Mouse (Mus musculus): ENCODE data around the gene Slc7a5. TPM values are rescaled to one million over a fixed set of nuclear protein-coding genes. Genes with fewer than 3 reads are reported as not detected.

The Slc7a5 gene
- polyA plus RNA-seq, 1 experiment from 2014 or later: 37.3 TPM

- WGBS: 83% methylated on average over 6 of the region's 6 CpGs
- Histone ChIP-seq H3K36me3 (ENCODE audit: control insufficient read depth, insufficient read depth, low read length) (peaks cover 9% of the 10 kb centered on the region), H3K4me2 (ENCODE audit: low read depth) (no peak overlapping the region), H3K27ac (ENCODE audit: low read depth, low read length) (no peak overlapping the region), H3K9me3 (ENCODE audit: control insufficient read depth, low read length) (no peaks in the 10 kb centered on the region), H3K4me3 (ENCODE audit: low read depth, low read length) (no peak overlapping the region), H3K9ac (ENCODE audit: low read length) (no peak overlapping the region), H3K27me3 (ENCODE audit: control insufficient read depth, insufficient read depth, low read length) (no peaks in the 10 kb centered on the region), H3K4me1 (ENCODE audit: control insufficient read depth, insufficient read depth, low read length) (no peaks in the 10 kb centered on the region)
- DNase-seq (ENCODE audit: low spot score) (no peak), ATAC-seq (ENCODE audit: insufficient read depth, low FRiP score, low TSS enrichment) (no peak)
Measured at GRCm38 (mm10) chr8:121885433-121885832, 22.1 kb downstream of the Slc7a5 start.

GRCm38 (mm10) chr8:121885001-121885400, 22.5 kb downstream of the Slc7a5 start:
- no peaks in the 10 kb centered on the region for H3K4me1 ChIP-seq (ENCODE audit: control insufficient read depth, insufficient read depth, low read length)
- DNase-seq (ENCODE audit: low spot score) (no peak), ATAC-seq (ENCODE audit: insufficient read depth, low FRiP score, low TSS enrichment) (no peak)
- no peak overlapping the region for H3K4me3 ChIP-seq (ENCODE audit: low read depth, low read length)
- H3K27ac ChIP-seq (ENCODE audit: low read depth, low read length): no peak overlapping the region
- no peaks in the 10 kb centered on the region for H3K9me3 ChIP-seq (ENCODE audit: control insufficient read depth, low read length)
- H3K27me3 ChIP-seq (ENCODE audit: control insufficient read depth, insufficient read depth, low read length): no peaks in the 10 kb centered on the region
- no peak overlapping the region for H3K4me2 ChIP-seq (ENCODE audit: low read depth)
- 94% methylated on average over 9 of the region's 9 CpGs for WGBS
- H3K36me3 ChIP-seq (ENCODE audit: control insufficient read depth, insufficient read depth, low read length): peaks cover 11% of the 10 kb centered on the region
- no peak overlapping the region for H3K9ac ChIP-seq (ENCODE audit: low read length)

GRCm38 (mm10) chr8:121884181-121884580, 23.3 kb downstream of the Slc7a5 start:
- Histone ChIP-seq H3K4me1 (ENCODE audit: control insufficient read depth, insufficient read depth, low read length) (no peaks in the 10 kb centered on the region), H3K27ac (ENCODE audit: low read depth, low read length) (no peak overlapping the region), H3K9me3 (ENCODE audit: control insufficient read depth, low read length) (no peaks in the 10 kb centered on the region), H3K36me3 (ENCODE audit: control insufficient read depth, insufficient read depth, low read length) (peaks cover 11% of the 10 kb centered on the region), H3K4me2 (ENCODE audit: low read depth) (no peak overlapping the region), H3K27me3 (ENCODE audit: control insufficient read depth, insufficient read depth, low read length) (no peaks in the 10 kb centered on the region), H3K9ac (ENCODE audit: low read length) (no peak overlapping the region), H3K4me3 (ENCODE audit: low read depth, low read length) (no peak overlapping the region)
- DNase-seq (ENCODE audit: low spot score) (no peak), ATAC-seq (ENCODE audit: insufficient read depth, low FRiP score, low TSS enrichment) (no peak)
- 95% methylated on average over 3 of the region's 3 CpGs for WGBS

- 79% methylated on average over 5 of the region's 5 CpGs for WGBS
- ATAC-seq (ENCODE audit: insufficient read depth, low FRiP score, low TSS enrichment) (no peak), DNase-seq (ENCODE audit: low spot score) (no peak)
- no peaks in the 10 kb centered on the region for H3K4me1 ChIP-seq (ENCODE audit: control insufficient read depth, insufficient read depth, low read length)
- no peaks in the 10 kb centered on the region for H3K27me3 ChIP-seq (ENCODE audit: control insufficient read depth, insufficient read depth, low read length)
- no peak overlapping the region for H3K4me3 ChIP-seq (ENCODE audit: low read depth, low read length)
- no peak overlapping the region for H3K9ac ChIP-seq (ENCODE audit: low read length)
- H3K4me2 ChIP-seq (ENCODE audit: low read depth): no peak overlapping the region
- no peak overlapping the region for H3K27ac ChIP-seq (ENCODE audit: low read depth, low read length)
- H3K36me3 ChIP-seq (ENCODE audit: control insufficient read depth, insufficient read depth, low read length): peaks cover 11% of the 10 kb centered on the region
- H3K9me3 ChIP-seq (ENCODE audit: control insufficient read depth, low read length): no peaks in the 10 kb centered on the region
Measured at GRCm38 (mm10) chr8:121881921-121882320, 25.6 kb downstream of the Slc7a5 start.

GRCm38 (mm10) chr8:121880818-121881217, 26.7 kb downstream of the Slc7a5 start:
- WGBS: 78% methylated on average over 1 of the region's 1 CpGs
- H3K9me3 ChIP-seq (ENCODE audit: control insufficient read depth, low read length): no peaks in the 10 kb centered on the region
- H3K4me2 ChIP-seq (ENCODE audit: low read depth): no peak overlapping the region
- peaks cover 9% of the 10 kb centered on the region for H3K36me3 ChIP-seq (ENCODE audit: control insufficient read depth, insufficient read depth, low read length)
- no peaks in the 10 kb centered on the region for H3K4me1 ChIP-seq (ENCODE audit: control insufficient read depth, insufficient read depth, low read length)
- no peak overlapping the region for H3K9ac ChIP-seq (ENCODE audit: low read length)
- DNase-seq (ENCODE audit: low spot score) (no peak), ATAC-seq (ENCODE audit: insufficient read depth, low FRiP score, low TSS enrichment) (no peak)
- H3K27me3 ChIP-seq (ENCODE audit: control insufficient read depth, insufficient read depth, low read length): no peaks in the 10 kb centered on the region
- no peak overlapping the region for H3K27ac ChIP-seq (ENCODE audit: low read depth, low read length)
- no peak overlapping the region for H3K4me3 ChIP-seq (ENCODE audit: low read depth, low read length)

- WGBS: 88% methylated on average over 3 of the region's 3 CpGs
Measured at GRCm38 (mm10) chr8:121879712-121880111, 27.8 kb downstream of the Slc7a5 start.

GRCm38 (mm10) chr8:121877828-121878480, 29.5 kb downstream of the Slc7a5 start:
- Histone ChIP-seq H3K4me1 (ENCODE audit: control insufficient read depth, insufficient read depth, low read length) (no peaks in the 10 kb centered on the region; the same call in 1 of the 2 replicates), H3K27me3 (ENCODE audit: control insufficient read depth, insufficient read depth, low read length) (no peaks in the 10 kb centered on the region), H3K9ac (ENCODE audit: low read length) (no peak overlapping the region), H3K9me3 (ENCODE audit: control insufficient read depth, low read length) (no peaks in the 10 kb centered on the region), H3K4me3 (ENCODE audit: low read depth, low read length) (no peak overlapping the region), H3K27ac (ENCODE audit: low read depth, low read length) (no peak overlapping the region), H3K4me2 (ENCODE audit: low read depth) (no peak overlapping the region), H3K36me3 (ENCODE audit: control insufficient read depth, insufficient read depth, low read length) (0 out of 2 replicates have a peak, but pooled peaks cover 2% of the 10 kb centered on the region)
- ATAC-seq (ENCODE audit: insufficient read depth, low FRiP score, low TSS enrichment): no peak
- no peak for DNase-seq (ENCODE audit: low spot score)
- 89% methylated on average over 7 of the region's 7 CpGs for WGBS

More at GRCm38 (mm10) chr8:121879712-121880111, 27.8 kb downstream of the Slc7a5 start:
- Histone ChIP-seq H3K36me3 (ENCODE audit: control insufficient read depth, insufficient read depth, low read length) (peaks cover 7% of the 10 kb centered on the region), H3K9ac (ENCODE audit: low read length) (no peak overlapping the region), H3K4me2 (ENCODE audit: low read depth) (no peak overlapping the region), H3K27ac (ENCODE audit: low read depth, low read length) (no peak overlapping the region), H3K4me1 (ENCODE audit: control insufficient read depth, insufficient read depth, low read length) (no peaks in the 10 kb centered on the region), H3K9me3 (ENCODE audit: control insufficient read depth, low read length) (no peaks in the 10 kb centered on the region), H3K4me3 (ENCODE audit: low read depth, low read length) (no peak overlapping the region), H3K27me3 (ENCODE audit: control insufficient read depth, insufficient read depth, low read length) (no peaks in the 10 kb centered on the region)
- DNase-seq (ENCODE audit: low spot score) (no peak), ATAC-seq (ENCODE audit: insufficient read depth, low FRiP score, low TSS enrichment) (no peak)

GRCm38 (mm10) chr8:121877212-121877611, 30.3 kb downstream of the Slc7a5 start:
- peaks cover 3% of the 10 kb centered on the region; the same call in 1 of the 2 replicates for H3K4me1 ChIP-seq (ENCODE audit: control insufficient read depth, insufficient read depth, low read length)
- no peak overlapping the region for H3K27ac ChIP-seq (ENCODE audit: low read depth, low read length)
- no peaks in the 10 kb centered on the region for H3K27me3 ChIP-seq (ENCODE audit: control insufficient read depth, insufficient read depth, low read length)
- 74% methylated on average over 5 of the region's 5 CpGs for WGBS
- no peaks in the 10 kb centered on the region for H3K9me3 ChIP-seq (ENCODE audit: control insufficient read depth, low read length)
- 0 out of 2 replicates have a peak, but pooled peaks cover 2% of the 10 kb centered on the region for H3K36me3 ChIP-seq (ENCODE audit: control insufficient read depth, insufficient read depth, low read length)
- DNase-seq (ENCODE audit: low spot score) (no peak), ATAC-seq (ENCODE audit: insufficient read depth, low FRiP score, low TSS enrichment) (no peak)
- H3K4me2 ChIP-seq (ENCODE audit: low read depth): no peak overlapping the region
- H3K4me3 ChIP-seq (ENCODE audit: low read depth, low read length): no peak overlapping the region
- no peak overlapping the region for H3K9ac ChIP-seq (ENCODE audit: low read length)

- WGBS: 90% methylated on average over 9 of the region's 9 CpGs
- 0 out of 2 replicates have a peak, but pooled peaks cover 2% of the 10 kb centered on the region for H3K36me3 ChIP-seq (ENCODE audit: control insufficient read depth, insufficient read depth, low read length)
- no peak overlapping the region for H3K4me2 ChIP-seq (ENCODE audit: low read depth)
- no peak overlapping the region for H3K4me3 ChIP-seq (ENCODE audit: low read depth, low read length)
- ATAC-seq (ENCODE audit: insufficient read depth, low FRiP score, low TSS enrichment) (no peak), DNase-seq (ENCODE audit: low spot score) (no peak)
- H3K4me1 ChIP-seq (ENCODE audit: control insufficient read depth, insufficient read depth, low read length): peaks cover 5% of the 10 kb centered on the region; the same call in 1 of the 2 replicates
- H3K9ac ChIP-seq (ENCODE audit: low read length): no peak overlapping the region
- H3K9me3 ChIP-seq (ENCODE audit: control insufficient read depth, low read length): no peaks in the 10 kb centered on the region
- H3K27ac ChIP-seq (ENCODE audit: low read depth, low read length): no peak overlapping the region
- H3K27me3 ChIP-seq (ENCODE audit: control insufficient read depth, insufficient read depth, low read length): no peaks in the 10 kb centered on the region
Measured at GRCm38 (mm10) chr8:121875517-121875916, 32.0 kb downstream of the Slc7a5 start.

Measured in neural tube, embryonic 11.5 days (tissue).